Mouse (Mus musculus): Measurements from ENCODE around the gene C9orf72. TPM values are rescaled to one million over a fixed set of nuclear protein-coding genes. Genes with fewer than 3 reads are reported as not detected.

C9orf72 gene
- polyA plus RNA-seq, 1 experiment from 2014 or later = 3.8 TPM

DNA sequence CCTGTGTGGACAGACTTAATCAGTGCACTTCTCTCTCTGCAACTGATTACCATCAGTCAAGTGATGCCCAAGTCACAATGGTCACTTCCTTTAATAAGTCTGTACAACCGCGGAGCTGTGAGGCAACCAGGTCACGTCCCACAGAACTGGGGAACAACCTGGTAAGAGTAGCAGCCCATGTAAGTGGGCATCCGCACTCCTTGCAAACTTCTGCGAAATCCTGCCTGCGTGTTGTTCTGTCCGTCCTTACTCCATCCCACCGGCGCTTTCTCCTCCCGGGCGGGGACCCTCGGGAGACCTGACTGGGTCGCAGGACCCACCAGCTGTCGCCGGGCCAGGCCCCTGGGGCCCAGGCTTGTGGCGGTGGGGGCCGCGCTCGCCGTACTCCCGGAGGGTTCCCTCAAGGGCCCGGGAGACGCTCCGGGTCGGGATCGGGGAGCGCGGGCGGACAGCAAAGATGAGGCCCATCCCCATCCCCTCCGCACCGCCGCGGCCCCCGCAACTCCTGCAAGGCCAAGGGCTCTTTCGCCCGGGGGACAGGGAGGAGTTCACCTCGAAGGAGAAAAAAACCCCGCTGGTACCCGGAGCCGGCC is 738 bp downstream of the C9orf72 start:
- H3K9ac ChIP-seq (ENCODE audit: low read depth, low read length) = peak overlapping the region; percentile 83
- H3K4me2 ChIP-seq (ENCODE audit: low read depth, low read length) = peak overlapping the region; percentile 97
- H3K27ac ChIP-seq (ENCODE audit: low read length) = peak overlapping the region; percentile 81; the same call in 1 of the 2 replicates
- no peaks in the 10 kb centered on the region for H3K27me3 ChIP-seq (ENCODE audit: control insufficient read depth, insufficient read depth, low read depth, low read length)
- peak overlapping the region; percentile 81 for H3K4me3 ChIP-seq (ENCODE audit: low read depth, low read length)
- ATAC-seq (ENCODE audit: low read depth) = peak; percentile 14
- WGBS (ENCODE audit: insufficient replicate concordance) = 1% methylated on average over 40 of the region's 40 CpGs
- H3K4me1 ChIP-seq (ENCODE audit: control insufficient read depth, low read depth, low read length) = peaks cover 7% of the 10 kb centered on the region
- H3K9me3 ChIP-seq (replicated peaks; ENCODE audit: control insufficient read depth, low read length) = no peaks in the 10 kb centered on the region
- no peaks in the 10 kb centered on the region for H3K36me3 ChIP-seq (ENCODE audit: control insufficient read depth, insufficient read depth)

- H3K4me1 ChIP-seq (ENCODE audit: control insufficient read depth, low read depth, low read length) = peaks cover 9% of the 10 kb centered on the region
- no peak overlapping the region for H3K4me3 ChIP-seq (ENCODE audit: low read depth, low read length)
- H3K9me3 ChIP-seq (replicated peaks; ENCODE audit: control insufficient read depth, low read length) = no peaks in the 10 kb centered on the region
- H3K27ac ChIP-seq (ENCODE audit: low read length) = no peak overlapping the region
- no peak for ATAC-seq (ENCODE audit: low read depth)
- 69% methylated on average over 4 of the region's 4 CpGs for WGBS (ENCODE audit: insufficient replicate concordance)
- H3K36me3 ChIP-seq (ENCODE audit: control insufficient read depth, insufficient read depth) = no peaks in the 10 kb centered on the region
- no peak overlapping the region for H3K9ac ChIP-seq (ENCODE audit: low read depth, low read length)
- H3K4me2 ChIP-seq (ENCODE audit: low read depth, low read length) = no peak overlapping the region
- no peaks in the 10 kb centered on the region for H3K27me3 ChIP-seq (ENCODE audit: control insufficient read depth, insufficient read depth, low read depth, low read length)
Observed at GRCm38 (mm10) chr4:35224101-35224500, 1.9 kb downstream of the C9orf72 start.

GRCm38 (mm10) chr4:35223376-35223988 is 2.5 kb downstream of the C9orf72 start:
- Histone ChIP-seq H3K9me3 (replicated peaks; ENCODE audit: control insufficient read depth, low read length) (no peaks in the 10 kb centered on the region), H3K27ac (ENCODE audit: low read length) (no peak overlapping the region), H3K36me3 (ENCODE audit: control insufficient read depth, insufficient read depth) (no peaks in the 10 kb centered on the region), H3K9ac (ENCODE audit: low read depth, low read length) (no peak overlapping the region), H3K27me3 (ENCODE audit: control insufficient read depth, insufficient read depth, low read depth, low read length) (no peaks in the 10 kb centered on the region), H3K4me3 (ENCODE audit: low read depth, low read length) (no peak overlapping the region), H3K4me1 (ENCODE audit: control insufficient read depth, low read depth, low read length) (peaks cover 9% of the 10 kb centered on the region), H3K4me2 (ENCODE audit: low read depth, low read length) (no peak overlapping the region)
- ATAC-seq (ENCODE audit: low read depth) = no peak
- WGBS (ENCODE audit: insufficient replicate concordance) = 65% methylated on average over 5 of the region's 5 CpGs

DNA sequence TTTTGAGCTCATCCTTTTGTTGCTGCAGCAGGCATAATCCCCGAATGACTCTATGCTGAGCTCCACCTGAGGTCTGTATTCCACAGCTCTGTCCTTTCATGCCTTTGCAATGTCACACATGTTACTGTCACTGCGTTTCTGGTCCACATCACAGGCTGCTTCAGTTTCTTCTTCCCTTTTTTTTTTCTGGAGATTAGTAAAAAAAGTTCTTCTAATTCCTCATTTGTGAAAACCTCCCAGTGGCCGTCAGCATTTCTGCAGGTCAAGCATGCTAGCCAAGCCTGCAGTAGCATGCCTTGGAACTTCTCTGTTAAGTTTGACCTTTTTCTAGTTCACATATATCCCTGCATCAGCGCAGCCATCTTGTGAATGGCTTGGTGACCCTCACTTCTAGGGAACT is 4.1 kb downstream of the C9orf72 start:
- Histone ChIP-seq H3K9ac (ENCODE audit: low read depth, low read length) (no peak overlapping the region), H3K9me3 (replicated peaks; ENCODE audit: control insufficient read depth, low read length) (no peaks in the 10 kb centered on the region), H3K36me3 (ENCODE audit: control insufficient read depth, insufficient read depth) (no peaks in the 10 kb centered on the region), H3K27ac (ENCODE audit: low read length) (no peak overlapping the region), H3K27me3 (ENCODE audit: control insufficient read depth, insufficient read depth, low read depth, low read length) (no peaks in the 10 kb centered on the region), H3K4me1 (ENCODE audit: control insufficient read depth, low read depth, low read length) (peaks cover 7% of the 10 kb centered on the region), H3K4me3 (ENCODE audit: low read depth, low read length) (no peak overlapping the region), H3K4me2 (ENCODE audit: low read depth, low read length) (no peak overlapping the region)
- WGBS (ENCODE audit: insufficient replicate concordance) = 56% methylated on average over 4 of the region's 4 CpGs
- ATAC-seq (ENCODE audit: low read depth) = no peak

- no peak for ATAC-seq (ENCODE audit: low read depth)
- peaks cover 6% of the 10 kb centered on the region for H3K4me1 ChIP-seq (ENCODE audit: control insufficient read depth, low read depth, low read length)
- H3K27me3 ChIP-seq (ENCODE audit: control insufficient read depth, insufficient read depth, low read depth, low read length) = no peaks in the 10 kb centered on the region
- no peak overlapping the region for H3K27ac ChIP-seq (ENCODE audit: low read length)
- no peaks in the 10 kb centered on the region for H3K9me3 ChIP-seq (replicated peaks; ENCODE audit: control insufficient read depth, low read length)
- H3K36me3 ChIP-seq (ENCODE audit: control insufficient read depth, insufficient read depth) = peaks cover 1% of the 10 kb centered on the region
- no peak overlapping the region for H3K9ac ChIP-seq (ENCODE audit: low read depth, low read length)
- no peak overlapping the region for H3K4me3 ChIP-seq (ENCODE audit: low read depth, low read length)
- WGBS (ENCODE audit: insufficient replicate concordance) = 64% methylated on average over 2 of the region's 2 CpGs
- H3K4me2 ChIP-seq (ENCODE audit: low read depth, low read length) = no peak overlapping the region
Observed at GRCm38 (mm10) chr4:35221131-35221530, 4.8 kb downstream of the C9orf72 start.

GRCm38 (mm10) chr4:35220108-35220731 is 5.8 kb downstream of the C9orf72 start:
- peaks cover 6% of the 10 kb centered on the region for H3K4me1 ChIP-seq (ENCODE audit: control insufficient read depth, low read depth, low read length)
- H3K36me3 ChIP-seq (ENCODE audit: control insufficient read depth, insufficient read depth) = peaks cover 9% of the 10 kb centered on the region
- 37% methylated on average over 6 of the region's 6 CpGs for WGBS (ENCODE audit: insufficient replicate concordance)
- no peak overlapping the region for H3K9ac ChIP-seq (ENCODE audit: low read depth, low read length)
- ATAC-seq (ENCODE audit: low read depth) = peak; percentile 12; the same call in 1 of the 2 replicates
- no peak overlapping the region for H3K4me2 ChIP-seq (ENCODE audit: low read depth, low read length)
- no peak overlapping the region for H3K27ac ChIP-seq (ENCODE audit: low read length)
- no peaks in the 10 kb centered on the region for H3K9me3 ChIP-seq (replicated peaks; ENCODE audit: control insufficient read depth, low read length)
- H3K4me3 ChIP-seq (ENCODE audit: low read depth, low read length) = no peak overlapping the region
- H3K27me3 ChIP-seq (ENCODE audit: control insufficient read depth, insufficient read depth, low read depth, low read length) = no peaks in the 10 kb centered on the region

DNA sequence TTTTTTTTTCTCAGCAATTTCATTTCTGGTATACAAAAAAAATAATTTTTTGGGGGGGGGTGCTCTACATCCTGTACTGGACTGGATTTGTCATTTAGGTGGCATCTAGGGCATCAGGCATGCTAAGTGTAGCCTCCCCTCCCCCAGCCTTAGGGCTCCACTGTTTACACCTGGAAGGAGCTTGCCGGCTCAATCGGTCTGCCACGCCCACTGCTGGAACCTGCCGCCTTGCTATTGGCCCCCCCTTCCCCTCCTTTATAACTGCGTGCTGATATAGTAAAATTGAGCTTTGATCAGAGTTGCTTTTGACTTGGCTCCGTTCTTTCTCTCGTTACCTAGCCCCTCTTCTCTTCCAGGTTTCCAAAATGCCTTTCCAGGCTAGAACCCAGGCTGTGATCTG is 21.3 kb downstream of the C9orf72 start:
- ATAC-seq (ENCODE audit: low read depth) = no peak
- WGBS (ENCODE audit: insufficient replicate concordance) = 61% methylated on average over 7 of the region's 7 CpGs
- H3K4me3 ChIP-seq (ENCODE audit: low read depth, low read length) = no peak overlapping the region
- no peaks in the 10 kb centered on the region for H3K9me3 ChIP-seq (replicated peaks; ENCODE audit: control insufficient read depth, low read length)
- no peak overlapping the region for H3K4me2 ChIP-seq (ENCODE audit: low read depth, low read length)
- 0 out of 2 replicates have a peak, but pooled peaks cover 2% of the 10 kb centered on the region for H3K36me3 ChIP-seq (ENCODE audit: control insufficient read depth, insufficient read depth)
- H3K27ac ChIP-seq (ENCODE audit: low read length) = no peak overlapping the region
- H3K9ac ChIP-seq (ENCODE audit: low read depth, low read length) = no peak overlapping the region
- H3K27me3 ChIP-seq (ENCODE audit: control insufficient read depth, insufficient read depth, low read depth, low read length) = no peaks in the 10 kb centered on the region
- H3K4me1 ChIP-seq (ENCODE audit: control insufficient read depth, low read depth, low read length) = no peaks in the 10 kb centered on the region

DNA sequence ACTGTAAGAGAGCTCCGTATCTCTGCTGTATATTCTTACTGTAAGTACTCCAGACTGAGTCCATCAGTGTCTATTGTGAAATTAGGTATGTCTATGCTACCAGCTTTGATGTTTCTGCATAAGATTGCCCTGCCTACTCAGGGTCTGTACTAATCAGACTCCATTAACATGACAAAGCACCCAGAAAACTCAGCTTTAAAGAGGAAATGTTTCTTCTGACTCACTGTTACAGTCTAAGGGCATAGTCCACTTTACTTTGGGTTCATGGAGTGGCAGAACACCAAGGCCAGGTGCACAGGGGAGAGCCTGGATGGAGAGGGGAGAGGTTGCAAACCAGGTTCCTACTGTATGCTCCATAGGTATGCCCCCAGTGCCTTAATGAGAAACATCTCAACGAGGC is 22.3 kb downstream of the C9orf72 start:
- no peak overlapping the region for H3K9ac ChIP-seq (ENCODE audit: low read depth, low read length)
- no peak overlapping the region for H3K4me2 ChIP-seq (ENCODE audit: low read depth, low read length)
- H3K4me1 ChIP-seq (ENCODE audit: control insufficient read depth, low read depth, low read length) = no peaks in the 10 kb centered on the region
- WGBS (ENCODE audit: insufficient replicate concordance) = 78% methylated on average over 2 of the region's 2 CpGs
- H3K27ac ChIP-seq (ENCODE audit: low read length) = no peak overlapping the region
- H3K9me3 ChIP-seq (replicated peaks; ENCODE audit: control insufficient read depth, low read length) = no peaks in the 10 kb centered on the region
- H3K36me3 ChIP-seq (ENCODE audit: control insufficient read depth, insufficient read depth) = 0 out of 2 replicates have a peak, but pooled peaks cover 2% of the 10 kb centered on the region
- H3K4me3 ChIP-seq (ENCODE audit: low read depth, low read length) = no peak overlapping the region
- no peaks in the 10 kb centered on the region for H3K27me3 ChIP-seq (ENCODE audit: control insufficient read depth, insufficient read depth, low read depth, low read length)
- no peak for ATAC-seq (ENCODE audit: low read depth)

GRCm38 (mm10) chr4:35201700-35202099 is 24.3 kb downstream of the C9orf72 start:
- H3K27me3 ChIP-seq (ENCODE audit: control insufficient read depth, insufficient read depth, low read depth, low read length) = no peaks in the 10 kb centered on the region
- H3K4me1 ChIP-seq (ENCODE audit: control insufficient read depth, low read depth, low read length) = no peaks in the 10 kb centered on the region
- no peaks in the 10 kb centered on the region for H3K9me3 ChIP-seq (replicated peaks; ENCODE audit: control insufficient read depth, low read length)
- H3K27ac ChIP-seq (ENCODE audit: low read length) = no peak overlapping the region
- ATAC-seq (ENCODE audit: low read depth) = peak; percentile 21; the same call in 1 of the 2 replicates
- H3K4me3 ChIP-seq (ENCODE audit: low read depth, low read length) = no peak overlapping the region
- H3K9ac ChIP-seq (ENCODE audit: low read depth, low read length) = no peak overlapping the region
- H3K36me3 ChIP-seq (ENCODE audit: control insufficient read depth, insufficient read depth) = 0 out of 2 replicates have a peak, but pooled peaks cover 2% of the 10 kb centered on the region
- no peak overlapping the region for H3K4me2 ChIP-seq (ENCODE audit: low read depth, low read length)
- 31% methylated on average over 5 of the region's 5 CpGs for WGBS (ENCODE audit: insufficient replicate concordance)

Measured in liver, embryonic 16.5 days (tissue).